Mouse (Mus musculus) erythroblast, embryonic 14.5 days (primary cell): ENCODE data around the gene Atp2a1.

Experiments used
- GATA1 ChIP-seq: IDR thresholded peaks from 2 replicates; pipeline ENCODE4 v1.6.1; 2012; ENCODE audit warnings: low read length, inconsistent platforms, mixed read lengths
- TAL1 ChIP-seq: IDR thresholded peaks from 3 replicates; pipeline ENCODE4 v1.6.1; 2012; ENCODE audit warnings: low read length, inconsistent platforms, mixed read lengths

DNA sequence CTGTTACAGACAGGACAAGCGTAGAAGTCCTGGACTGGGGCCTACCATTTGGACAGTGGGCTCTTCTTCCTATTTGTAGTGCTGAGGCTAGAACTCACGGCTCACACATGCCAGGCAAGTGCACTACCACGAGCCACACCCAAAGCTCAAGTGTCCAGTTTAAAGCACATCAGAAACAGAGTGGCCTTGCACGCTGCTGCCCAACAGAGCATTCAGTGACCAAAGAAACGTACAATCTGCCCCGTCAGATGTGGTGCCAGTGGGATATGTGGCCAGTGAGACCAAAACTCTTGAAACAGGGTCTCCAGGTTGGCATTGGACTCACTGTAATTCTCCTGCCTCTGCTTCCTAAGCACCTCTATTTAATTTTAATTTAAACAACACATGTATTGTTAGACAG, 12.3 kb downstream of the Atp2a1 start:
- TF ChIP-seq TAL1 (no peak), GATA1 (no peak)
